Mouse (Mus musculus) intestine, postnatal 0 days (tissue): ENCODE measurements at regions not wholly inside any gene's neighbourhood (a gene's known extent, or its start where the extent isn't known, plus 50 kb on each side); places are given as distances from the start of the nearest gene placed in this dataset.

Source experiments
- ATAC-seq: fragments of 200-750 bp; cut with Nextera tagmentation; 2 replicates; pipeline ENCODE4 v1.8.0; 2017; ENCODE audit warnings: mild to moderate bottlenecking, moderate TSS enrichment, moderate library complexity
- H3K27ac ChIP-seq: fragments of 300-500 bp; sonication (generic); 2 replicates; pipeline ENCODE4 v1.5.1; 2014; ENCODE audit warnings: mild to moderate bottlenecking, low read depth, low read length, moderate library complexity
- H3K27me3 ChIP-seq: fragments of 300-500 bp; sonication (generic); replicated peaks from 2 replicates; pipeline ENCODE4 v1.6.1; 2014; ENCODE audit warnings: low read length, mixed read lengths; ENCODE audit not compliant: control insufficient read depth, insufficient read depth
- H3K36me3 ChIP-seq: fragments of 300-500 bp; sonication (generic); 2 replicates; pipeline ENCODE4 v1.6.1; 2014; ENCODE audit warnings: mild to moderate bottlenecking, moderate library complexity; ENCODE audit not compliant: control insufficient read depth, insufficient read depth
- H3K4me1 ChIP-seq: fragments of 300-500 bp; sonication (generic); replicated peaks from 2 replicates; pipeline ENCODE4 v1.6.1; 2014; ENCODE audit warnings: antibody characterized with exemption, low read length, mixed read lengths; ENCODE audit not compliant: control insufficient read depth, insufficient read depth
- H3K4me2 ChIP-seq: fragments of 300-500 bp; sonication (generic); replicated peaks from 2 replicates; pipeline ENCODE4 v1.6.1; 2014; ENCODE audit warnings: low read depth, mild to moderate bottlenecking, moderate library complexity
- H3K4me3 ChIP-seq: fragments of 300-500 bp; sonication (generic); 2 replicates; pipeline ENCODE4 v1.5.1; 2014; ENCODE audit warnings: low read depth, low read length
- H3K9ac ChIP-seq: fragments of 300-500 bp; sonication (generic); 2 replicates; pipeline ENCODE4 v1.6.1; 2014; ENCODE audit warnings: mild to moderate bottlenecking, low read depth, low read length
- H3K9me3 ChIP-seq: fragments of 300-500 bp; sonication (generic); 2 replicates; pipeline ENCODE4 v1.6.1; 2016; ENCODE audit warnings: mixed run types; ENCODE audit not compliant: control insufficient read depth
- CTCF ChIP-seq: sonication (generic); IDR thresholded peaks from 2 replicates; pipeline ENCODE4 v1.5.1; 2016; ENCODE audit warnings: low read depth, mild to moderate bottlenecking, control low read depth, antibody characterized with exemption, moderate library complexity
- WGBS: fragments of 180-500 bp; shearing (Covaris S2); extraction: QIAGEN DNeasy Blood & Tissue Kit; methylation state at CpG from one replicate; pipeline ENCODE4 v1.1.7; 2014; 5-methylcytosine and 5-hydroxymethylcytosine counted together

GRCm38 (mm10) chr16:77931025-77931723, 329.3 kb upstream of the Gm11146 start:
- 74% methylated on average over 9 of the region's 9 CpGs for WGBS
- Histone ChIP-seq H3K4me3 (no peak overlapping the region), H3K36me3 (no peaks in the 10 kb centered on the region), H3K4me1 (no peaks in the 10 kb centered on the region), H3K9ac (no peak overlapping the region), H3K4me2 (no peak overlapping the region), H3K9me3 (no peaks in the 10 kb centered on the region), H3K27ac (no peak overlapping the region), H3K27me3 (no peaks in the 10 kb centered on the region)
- no peak for TF ChIP-seq CTCF
- ATAC-seq, result no peak

GRCm38 (mm10) chr16:77914160-77915070, 312.5 kb upstream of the Gm11146 start:
- no peak for ATAC-seq
- H3K27ac ChIP-seq, result no peak overlapping the region
- WGBS, result 35% methylated on average over 6 of the region's 6 CpGs
- no peak for TF ChIP-seq CTCF
- H3K9ac ChIP-seq, result no peak overlapping the region
- no peaks in the 10 kb centered on the region for H3K36me3 ChIP-seq
- no peak overlapping the region for H3K4me3 ChIP-seq
- no peaks in the 10 kb centered on the region for H3K9me3 ChIP-seq
- no peak overlapping the region for H3K4me2 ChIP-seq
- no peaks in the 10 kb centered on the region for H3K27me3 ChIP-seq
- H3K4me1 ChIP-seq, result no peaks in the 10 kb centered on the region

- H3K4me1 ChIP-seq, result no peaks in the 10 kb centered on the region
- H3K9ac ChIP-seq, result no peak overlapping the region
- no peak for TF ChIP-seq CTCF
- ATAC-seq, result no peak
- H3K4me3 ChIP-seq, result no peak overlapping the region
- H3K27me3 ChIP-seq, result no peaks in the 10 kb centered on the region
- H3K36me3 ChIP-seq, result no peaks in the 10 kb centered on the region
- WGBS, result 54% methylated on average over 2 of the region's 2 CpGs
- no peak overlapping the region for H3K27ac ChIP-seq
- H3K4me2 ChIP-seq, result no peak overlapping the region
- H3K9me3 ChIP-seq, result no peaks in the 10 kb centered on the region
Measured at GRCm38 (mm10) chr16:77894247-77894646, 292.4 kb upstream of the Gm11146 start.

DNA sequence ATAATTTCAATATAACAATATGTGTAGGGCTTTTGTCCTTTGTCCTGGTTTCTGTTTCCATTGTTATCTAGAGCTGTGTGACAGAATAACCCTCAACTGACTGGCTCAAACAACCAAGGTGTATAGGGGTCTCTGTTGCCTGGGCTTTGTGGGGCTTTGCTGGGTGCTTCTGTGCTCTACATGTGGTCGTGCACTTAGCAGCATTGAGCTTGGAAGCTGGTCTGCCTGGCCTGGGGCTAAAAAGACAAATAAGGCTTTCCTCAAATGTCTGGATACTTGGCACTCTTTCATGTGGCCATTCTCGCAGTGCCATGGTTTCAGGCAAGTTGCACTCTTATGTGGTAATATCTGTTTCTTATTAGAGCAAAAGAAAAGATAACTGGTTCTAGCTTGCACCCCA, 291.8 kb upstream of the Gm11146 start:
- no peak for TF ChIP-seq CTCF
- Histone ChIP-seq H3K9me3 (no peaks in the 10 kb centered on the region), H3K4me3 (no peak overlapping the region), H3K27ac (no peak overlapping the region), H3K4me1 (no peaks in the 10 kb centered on the region), H3K9ac (no peak overlapping the region), H3K4me2 (no peak overlapping the region), H3K36me3 (no peaks in the 10 kb centered on the region), H3K27me3 (no peaks in the 10 kb centered on the region)
- ATAC-seq, result no peak
- 84% methylated on average over 2 of the region's 2 CpGs for WGBS

- no peaks in the 10 kb centered on the region for H3K4me1 ChIP-seq
- no peaks in the 10 kb centered on the region for H3K9me3 ChIP-seq
- TF ChIP-seq CTCF, result no peak
- ATAC-seq, result no peak
- no peaks in the 10 kb centered on the region for H3K27me3 ChIP-seq
- no peak overlapping the region for H3K9ac ChIP-seq
- WGBS, result 93% methylated on average over 2 of the region's 2 CpGs
- no peak overlapping the region for H3K27ac ChIP-seq
- H3K36me3 ChIP-seq, result no peaks in the 10 kb centered on the region
- H3K4me3 ChIP-seq, result no peak overlapping the region
- no peak overlapping the region for H3K4me2 ChIP-seq
Measured at GRCm38 (mm10) chr16:77892731-77893130, 290.8 kb upstream of the Gm11146 start.

GRCm38 (mm10) chr16:77889348-77889747, 287.5 kb upstream of the Gm11146 start:
- Histone ChIP-seq H3K36me3 (no peaks in the 10 kb centered on the region), H3K4me3 (no peak overlapping the region), H3K9ac (no peak overlapping the region), H3K27me3 (no peaks in the 10 kb centered on the region), H3K27ac (no peak overlapping the region), H3K9me3 (no peaks in the 10 kb centered on the region), H3K4me2 (no peak overlapping the region), H3K4me1 (no peaks in the 10 kb centered on the region)
- TF ChIP-seq CTCF, result no peak
- 91% methylated on average over 11 of the region's 11 CpGs for WGBS
- ATAC-seq, result no peak
